Mouse (Mus musculus) myocyte (in vitro differentiated cells): ENCODE measurements around the gene Manf. TPM values are rescaled to one million over a fixed set of nuclear protein-coding genes. Genes with fewer than 3 reads are reported as not detected.

Source experiments
- H3K27me3 ChIP-seq: one replicate; pipeline ENCODE4 v1.6.1; 2011; ENCODE audit not compliant: control insufficient read depth, insufficient read depth, insufficient read length
- H3K36me3 ChIP-seq: one replicate; pipeline ENCODE4 v1.6.1; 2011; ENCODE audit not compliant: control insufficient read depth, insufficient read depth
- H3K4me2 ChIP-seq: one replicate; pipeline ENCODE4 v1.6.1; 2011; ENCODE audit warnings: low read depth, control low read depth
- H3K4me3 ChIP-seq: one replicate; pipeline ENCODE4 v1.5.1; 2011; ENCODE audit warnings: mild to moderate bottlenecking, control low read depth, moderate library complexity
- H3K79me2 ChIP-seq: one replicate; pipeline ENCODE4 v1.6.1; 2011; ENCODE audit not compliant: control insufficient read depth, insufficient read depth
- H3ac ChIP-seq: one replicate; pipeline ENCODE4 v1.6.1; 2011; ENCODE audit not compliant: control insufficient read depth, insufficient read length
- CEBPB ChIP-seq: IDR thresholded peaks from 2 replicates; pipeline ENCODE4 v1.6.1; 2011; ENCODE audit warnings: mild to moderate bottlenecking, moderate library complexity; ENCODE audit not compliant: poor library complexity, insufficient read depth, severe bottlenecking
- E2F4 ChIP-seq: IDR thresholded peaks from one replicate; pipeline ENCODE4 v1.6.1; 2011; ENCODE audit warnings: mild to moderate bottlenecking, control low read depth, moderate library complexity; ENCODE audit not compliant: insufficient read depth
- MAX ChIP-seq: IDR thresholded peaks from one replicate; pipeline ENCODE4 v1.6.1; 2011; ENCODE audit warnings: low read depth, mild to moderate bottlenecking, control low read depth
- MYOD1 ChIP-seq, 3 experiments: IDR thresholded peaks; one replicate each; pipeline ENCODE4 v1.6.1; 2011; ENCODE audit warnings: control low read depth in 2 of 3, low read depth in 2 of 3, mild to moderate bottlenecking in 2 of 3, moderate library complexity in 1 of 3; ENCODE audit not compliant: insufficient read length in 2 of 3, control insufficient read depth in 1 of 3
- MYOG ChIP-seq, 3 experiments: IDR thresholded peaks; one replicate each; pipeline ENCODE4 v1.6.1; 2011; ENCODE audit warnings: control low read depth in 2 of 3, low read depth in 2 of 3, mild to moderate bottlenecking in 2 of 3; ENCODE audit not compliant: insufficient read length in 2 of 3, control insufficient read depth in 1 of 3, insufficient read depth in 1 of 3
- POLR2A ChIP-seq: IDR thresholded peaks from one replicate; pipeline ENCODE4 v1.6.1; 2011; ENCODE audit warnings: low read depth, mild to moderate bottlenecking, control low read depth, moderate library complexity; ENCODE audit not compliant: insufficient read length
- POLR2AphosphoS2 ChIP-seq: IDR thresholded peaks from one replicate; pipeline ENCODE4 v1.6.1; 2011; ENCODE audit warnings: low read depth, control low read depth; ENCODE audit not compliant: insufficient read length
- REST ChIP-seq: IDR thresholded peaks from one replicate; pipeline ENCODE4 v1.6.1; 2011; ENCODE audit warnings: mild to moderate bottlenecking, control low read depth, moderate library complexity; ENCODE audit not compliant: insufficient read depth, insufficient read length
- SRF ChIP-seq: IDR thresholded peaks from one replicate; pipeline ENCODE4 v1.6.1; 2011; ENCODE audit warnings: low read depth; ENCODE audit not compliant: control insufficient read depth, insufficient read length
- TCF12 ChIP-seq: IDR thresholded peaks from one replicate; pipeline ENCODE4 v1.6.1; 2011; ENCODE audit warnings: mild to moderate bottlenecking, control low read depth; ENCODE audit not compliant: poor library complexity, insufficient read depth, severe bottlenecking
- TCF3 ChIP-seq: IDR thresholded peaks from one replicate; pipeline ENCODE4 v1.6.1; 2011; ENCODE audit warnings: low read depth, control low read depth; ENCODE audit not compliant: insufficient read length
- USF1 ChIP-seq: IDR thresholded peaks from one replicate; pipeline ENCODE4 v1.6.1; 2011; ENCODE audit warnings: low read depth, mild to moderate bottlenecking, control low read depth, moderate library complexity
- polyA plus RNA-seq: library from polyadenylated mRNA; unstranded; fragments of >200 nt; fragmentation: generic; extraction: Trizol; gene quantifications from one replicate; pipeline ENCODE4 v1.2.1, GENCODE M21; 2012; ENCODE audit warnings: missing spikeins

Gene Manf
- polyA plus RNA-seq, 1 experiment, result 222 TPM

DNA sequence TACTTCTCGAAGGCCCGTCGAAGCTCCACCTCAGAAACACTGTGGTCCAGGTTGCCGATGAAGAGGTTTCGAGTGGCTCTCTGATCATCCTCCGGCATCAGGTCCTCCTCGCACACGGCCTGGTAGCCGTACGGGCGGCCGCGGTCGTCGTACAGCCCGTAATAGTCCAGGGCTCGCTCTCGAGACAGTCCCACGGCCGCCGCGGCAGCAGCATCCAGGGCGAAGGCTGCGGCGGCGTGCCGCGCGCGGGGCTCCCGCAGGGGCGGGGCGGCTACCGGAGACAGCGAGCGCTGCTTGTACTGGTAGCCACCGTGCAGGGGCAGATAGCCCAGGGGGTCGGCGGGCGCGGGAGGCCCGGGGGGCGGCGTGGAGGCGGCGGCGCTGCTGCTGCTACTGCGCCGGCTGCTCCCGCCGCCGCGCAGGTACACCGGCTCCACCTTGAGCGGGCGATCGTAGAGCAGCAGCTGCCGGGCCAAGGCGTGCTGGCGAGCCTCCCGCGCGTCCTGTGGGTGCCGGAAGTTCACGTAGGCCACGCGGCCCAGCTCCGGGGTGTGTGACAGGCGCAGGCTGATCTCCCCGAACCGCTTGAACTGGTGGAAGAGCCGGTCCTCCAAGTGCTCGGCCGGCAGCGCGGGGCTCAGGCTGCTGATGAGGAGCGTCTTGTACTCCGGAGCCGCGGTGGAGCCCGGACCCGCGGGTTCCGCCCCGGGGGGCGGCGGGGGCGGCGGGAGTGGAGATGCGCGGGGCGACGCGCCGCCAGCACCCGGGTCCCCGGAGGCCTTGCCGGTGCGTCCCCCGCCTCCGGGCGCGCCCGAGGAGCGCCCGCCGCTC is 5.7 kb downstream of the Manf start:
- Histone ChIP-seq H3K4me3 (peak overlapping the region; percentile 35), H3K36me3 (peaks cover 5% of the 10 kb centered on the region), H3K4me2 (peak overlapping the region; percentile 90), H3ac (peak overlapping the region; percentile 98), H3K79me2 (peaks cover 48% of the 10 kb centered on the region), H3K27me3 (no peaks in the 10 kb centered on the region)
- TF ChIP-seq MAX (no peak), MYOD1 (IDR thresholded peaks at IDR 0.05; ENCODE audit: control insufficient read depth in 1 of 3, insufficient read length in 2 of 3, low read depth in 2 of 3) (peak in 1 of 3 experiments; percentile 50), POLR2A (peak; percentile 32)

DNA sequence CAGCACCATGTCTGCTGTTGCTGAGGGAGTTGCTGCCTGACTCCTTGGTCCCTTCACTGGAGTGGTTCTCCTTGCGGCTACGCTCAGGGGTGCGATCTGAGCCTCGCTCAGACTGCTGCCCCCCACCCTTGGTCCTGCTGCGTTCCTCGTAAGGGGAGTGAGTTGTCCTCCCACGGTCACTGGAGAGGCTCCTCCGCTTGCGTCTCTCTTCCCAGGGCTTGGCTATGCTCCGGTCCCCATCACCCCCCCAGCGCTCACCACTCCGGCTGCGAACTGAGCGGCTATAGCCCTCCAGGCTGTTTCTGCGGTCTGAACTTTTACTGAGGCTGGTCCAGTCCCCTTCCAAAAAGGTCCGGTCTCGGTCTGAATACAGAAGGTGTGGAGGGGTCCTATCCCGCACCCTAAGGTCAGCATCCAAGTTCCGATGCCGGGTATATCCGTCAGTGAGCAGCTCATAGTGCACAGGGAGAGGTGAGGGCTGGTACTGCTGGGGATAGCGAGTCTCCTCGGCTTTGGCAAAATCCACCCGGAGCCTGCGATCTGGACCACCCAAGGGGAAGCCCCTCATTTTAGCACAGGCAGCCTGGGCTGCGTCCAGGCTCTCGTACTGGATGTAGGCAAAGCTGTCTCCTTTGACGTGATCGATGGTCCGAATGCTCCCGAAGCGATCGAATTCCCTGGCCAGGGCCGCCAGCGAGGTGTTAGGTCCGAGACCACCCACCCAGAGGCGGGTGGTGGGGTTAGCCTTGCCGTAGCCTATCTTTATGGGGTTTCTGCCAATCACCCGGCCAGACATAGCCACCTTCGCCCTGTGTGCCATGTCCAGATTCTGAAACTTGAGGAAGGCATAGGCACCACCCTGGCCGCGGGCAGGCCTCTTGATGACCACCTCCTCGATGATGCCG is 6.5 kb downstream of the Manf start:
- Histone ChIP-seq H3K4me3 (peak overlapping the region; percentile 35), H3K4me2 (peak overlapping the region; percentile 90), H3K36me3 (peaks cover 7% of the 10 kb centered on the region), H3ac (peak overlapping the region; percentile 98), H3K27me3 (no peaks in the 10 kb centered on the region), H3K79me2 (peaks cover 39% of the 10 kb centered on the region)
- TF ChIP-seq TCF12 (no peak), E2F4 (no peak), MAX (no peak), CEBPB (no peak)

DNA sequence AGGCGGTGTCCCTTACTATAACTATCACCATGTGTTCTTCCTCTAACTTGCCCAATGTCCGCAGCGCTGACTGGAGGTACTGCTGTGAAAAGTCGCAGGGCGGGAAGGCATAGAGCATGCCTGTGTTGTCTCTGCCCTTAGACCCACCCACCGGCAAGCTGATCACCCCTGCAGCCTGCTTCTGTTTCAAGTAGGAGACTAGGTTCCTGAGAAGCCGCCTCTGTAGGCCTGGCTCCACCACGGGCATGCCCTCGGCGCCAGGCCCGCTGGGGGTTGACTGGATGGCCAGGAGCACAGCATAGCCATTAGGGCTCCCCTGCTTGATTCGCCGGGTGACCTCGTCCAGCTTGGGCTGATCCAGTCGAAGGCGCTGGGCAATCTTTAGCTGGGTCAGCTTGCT is 7.5 kb downstream of the Manf start:
- TF ChIP-seq USF1, result no peak
- peak; percentile 24 for TF ChIP-seq POLR2AphosphoS2
- Histone ChIP-seq H3K4me2 (peak overlapping the region; percentile 90), H3ac (no peak overlapping the region), H3K27me3 (no peaks in the 10 kb centered on the region), H3K36me3 (peaks cover 8% of the 10 kb centered on the region), H3K79me2 (peaks cover 31% of the 10 kb centered on the region), H3K4me3 (peak overlapping the region; percentile 35)

DNA sequence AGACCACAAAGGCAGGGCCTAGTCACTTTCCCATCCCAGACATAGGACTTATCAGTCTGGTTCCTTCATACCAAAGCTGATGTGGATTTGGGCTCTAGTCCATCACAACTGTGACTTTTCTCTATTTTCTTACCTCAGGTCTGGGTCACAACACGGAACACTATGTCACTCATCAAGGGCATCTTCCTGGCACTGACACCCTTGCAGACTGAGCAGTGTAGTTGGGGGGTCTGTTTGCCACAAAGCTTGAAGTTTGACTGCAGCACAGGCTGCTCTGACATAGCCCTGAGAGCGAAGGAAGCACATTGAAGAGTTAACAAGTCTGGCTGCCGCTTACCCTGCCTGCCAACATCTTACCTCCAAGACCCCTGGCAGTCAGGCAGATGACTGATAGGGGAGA is 8.7 kb downstream of the Manf start:
- Histone ChIP-seq H3K27me3 (no peaks in the 10 kb centered on the region), H3K4me3 (no peak overlapping the region), H3K4me2 (no peak overlapping the region), H3K79me2 (peaks cover 31% of the 10 kb centered on the region), H3ac (no peak overlapping the region), H3K36me3 (peaks cover 8% of the 10 kb centered on the region)
- TF ChIP-seq CEBPB, result no peak
- no peak for TF ChIP-seq E2F4
- no peak for TF ChIP-seq MAX
- no peak for TF ChIP-seq TCF12
- no peak for TF ChIP-seq POLR2AphosphoS2
- TF ChIP-seq SRF, result no peak
- TF ChIP-seq MYOG (IDR thresholded peaks at IDR 0.05; ENCODE audit: control insufficient read depth in 1 of 3, insufficient read depth in 1 of 3, insufficient read length in 2 of 3, low read depth in 2 of 3), result no peak
- no peak for TF ChIP-seq TCF3
- no peak for TF ChIP-seq MYOD1 (IDR thresholded peaks at IDR 0.05; ENCODE audit: control insufficient read depth in 1 of 3, insufficient read length in 2 of 3, low read depth in 2 of 3)
- no peak for TF ChIP-seq USF1
- TF ChIP-seq POLR2A, result no peak
- no peak for TF ChIP-seq REST

DNA sequence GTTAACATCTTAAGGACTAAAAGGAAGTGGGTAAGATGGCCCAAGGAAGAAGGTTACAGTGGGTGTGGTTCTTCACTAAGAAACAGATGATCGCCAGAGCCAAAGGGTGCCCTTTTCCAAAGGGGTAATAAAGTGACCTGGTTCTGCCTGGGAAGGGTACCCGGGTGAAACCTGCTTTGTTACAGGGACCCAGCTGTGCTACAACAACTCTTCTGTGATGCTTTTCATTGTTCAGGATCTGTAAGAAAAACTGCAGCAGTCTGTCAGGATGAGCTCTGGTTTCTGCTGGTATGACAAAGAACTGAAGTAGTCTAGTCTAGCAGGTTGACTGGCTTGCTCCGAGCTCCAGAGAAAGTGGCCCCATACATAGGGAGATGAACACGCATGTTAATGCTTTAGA is 9.6 kb downstream of the Manf start:
- TF ChIP-seq POLR2A (no peak), POLR2AphosphoS2 (no peak), CEBPB (no peak), TCF12 (no peak), REST (no peak), MYOD1 (IDR thresholded peaks at IDR 0.05; ENCODE audit: control insufficient read depth in 1 of 3, insufficient read length in 2 of 3, low read depth in 2 of 3) (no peak), E2F4 (no peak)
- Histone ChIP-seq H3K79me2 (peaks cover 31% of the 10 kb centered on the region), H3K36me3 (peaks cover 8% of the 10 kb centered on the region), H3ac (no peak overlapping the region), H3K27me3 (no peaks in the 10 kb centered on the region), H3K4me3 (no peak overlapping the region), H3K4me2 (no peak overlapping the region)
